Mouse (Mus musculus) embryonic stem cell, embryonic (primary cell): ENCODE results near the gene 9830107B12Rik.

Experiments
- CTCF ChIA-PET, 4 experiments: fragments of 300-600 bp in 2 of 4; fragments of 350-600 bp in 2 of 4; sonication (Branson Sonifier 250); formaldehyde crosslinking; loops; one replicate each; lab custom pipeline; 2022; ENCODE audit warnings: inconsistent platforms in 2 of 4; lab: Charles Lee
- POLR2A ChIA-PET, 4 experiments: fragments of 300-600 bp in 2 of 4; fragments of 350-600 bp in 2 of 4; sonication (Branson Sonifier 250); formaldehyde crosslinking; loops; one replicate each; lab custom pipeline; 2022; ENCODE audit warnings: antibody characterized with exemption in 4 of 4, inconsistent platforms in 1 of 4; lab: Charles Lee

Gene 9830107B12Rik

DNA sequence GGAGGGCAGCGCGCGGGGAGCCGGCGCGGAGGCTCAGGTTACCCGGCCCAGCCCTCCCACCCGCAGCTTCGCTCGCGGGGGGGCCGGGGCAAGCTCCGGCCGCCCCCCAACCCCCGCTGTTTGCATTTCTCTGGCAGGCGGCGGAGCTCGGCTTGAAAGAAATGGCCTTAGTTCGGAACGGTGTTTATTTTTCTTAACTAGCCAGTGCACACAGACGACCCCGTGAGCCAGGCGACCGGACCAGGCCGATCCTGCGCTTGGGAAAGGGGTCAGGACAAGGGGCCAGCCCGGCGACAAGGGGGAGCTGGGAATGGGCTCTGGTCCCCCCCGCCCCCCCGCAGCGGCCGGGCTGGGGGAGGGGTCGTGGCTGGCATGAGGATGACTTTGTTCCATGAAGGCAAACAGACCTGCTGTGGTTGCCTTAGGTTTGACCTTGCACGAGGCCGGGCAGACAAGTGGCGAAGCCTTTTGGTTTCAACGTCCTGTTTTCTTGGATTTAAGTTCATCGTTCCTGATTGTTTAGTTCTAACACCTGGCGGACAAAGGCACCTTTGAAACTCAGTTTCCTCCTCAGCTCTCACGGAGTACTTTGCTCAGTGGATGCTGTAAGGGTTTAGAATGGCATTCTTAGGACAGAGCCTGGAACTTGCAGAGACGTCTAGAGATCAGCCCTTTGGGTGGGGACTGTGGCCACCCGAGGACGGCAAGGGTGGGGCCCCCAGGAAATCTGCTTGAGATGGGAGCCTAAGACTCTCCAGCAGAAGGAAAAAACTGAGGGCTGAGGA lies 48.1 kb downstream of the 9830107B12Rik start:
- CTCF ChIA-PET, result interaction anchor here (0.5 to 3.2 kb wide), 16 partner anchors 13 to 685 kb away, joined by 3 to 18 read pairs (median 3); no protein-coding TSS in a partner anchor
- POLR2A ChIA-PET, result interaction anchor here in 3 of 4 experiments (0.5 to 2.8 kb wide), 11 partner anchors 12 to 503 kb away, joined by 3 to 12 read pairs (median 3); no protein-coding TSS in a partner anchor

- CTCF ChIA-PET, result interaction anchor here (0.6 to 3.2 kb wide), 28 partner anchors 8 to 684 kb away, joined by 3 to 18 read pairs (median 3); partner anchors contain the start of genes 1700067P10Rik (in 1 of the 4) and Mdfi (in 1 of the 4)
Observed at GRCm38 (mm10) chr17:48097011-48097742, 48.9 kb downstream of the 9830107B12Rik start.

GRCm38 (mm10) chr17:48096321-48096720 lies 49.7 kb downstream of the 9830107B12Rik start:
- POLR2A ChIA-PET, result interaction anchor here (0.6 to 2.8 kb wide), 15 partner anchors 12 to 448 kb away, joined by 3 to 12 read pairs (median 4); partner anchors contain the start of gene Mdfi (in 1 of the 4)
- CTCF ChIA-PET, result interaction anchor here (0.7 to 3.2 kb wide), 22 partner anchors 8 to 454 kb away, joined by 3 to 18 read pairs (median 5); partner anchors contain the start of genes 1700067P10Rik (in 1 of the 4) and Mdfi (in 1 of the 4)

More at GRCm38 (mm10) chr17:48097011-48097742, 48.9 kb downstream of the 9830107B12Rik start:
- POLR2A ChIA-PET, result interaction anchor here in 3 of 4 experiments (0.5 to 2.8 kb wide), 16 partner anchors 13 to 449 kb away, joined by 3 to 12 read pairs (median 4); no protein-coding TSS in a partner anchor

DNA sequence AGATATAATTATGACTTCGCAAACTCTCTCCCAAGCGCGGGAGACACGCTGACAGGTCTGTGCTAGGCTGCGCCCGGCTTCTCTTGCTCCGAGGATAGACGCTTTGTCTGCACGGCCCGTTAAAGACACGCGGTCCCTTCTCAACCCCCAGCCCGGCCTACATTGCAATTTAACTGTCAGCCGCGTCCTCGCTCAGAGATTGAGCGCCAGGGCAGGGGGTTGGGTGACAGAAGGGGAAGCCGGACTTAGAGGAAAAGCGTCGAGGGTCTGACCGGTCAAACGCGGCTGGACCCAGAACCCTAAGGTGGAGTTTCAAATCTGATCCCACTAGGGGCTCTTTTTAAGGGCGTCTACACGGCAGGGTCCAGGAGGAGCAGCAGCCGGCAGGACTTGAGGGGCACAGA lies 50.3 kb downstream of the 9830107B12Rik start:
- POLR2A ChIA-PET, result interaction anchor here (0.9 to 2.2 kb wide), 4 partner anchors 53 to 447 kb away, joined by 3 to 12 read pairs (median 6); partner anchors contain the start of gene Mdfi (in 1 of the 4)
- CTCF ChIA-PET, result interaction anchor here in 3 of 4 experiments (0.6 to 2.6 kb wide), 13 partner anchors 12 to 307 kb away, joined by 3 to 9 read pairs (median 5); partner anchors contain the start of gene Mdfi (in 1 of the 3)

GRCm38 (mm10) chr17:48094820-48095680 lies 51.0 kb downstream of the 9830107B12Rik start:
- ChIA-PET CTCF (no interaction called here), POLR2A (interaction anchor here in 1 of 4 experiments (1.2 kb wide), 1 partner anchor 231 kb away, joined by 3 read pairs; no protein-coding TSS in a partner anchor)

DNA sequence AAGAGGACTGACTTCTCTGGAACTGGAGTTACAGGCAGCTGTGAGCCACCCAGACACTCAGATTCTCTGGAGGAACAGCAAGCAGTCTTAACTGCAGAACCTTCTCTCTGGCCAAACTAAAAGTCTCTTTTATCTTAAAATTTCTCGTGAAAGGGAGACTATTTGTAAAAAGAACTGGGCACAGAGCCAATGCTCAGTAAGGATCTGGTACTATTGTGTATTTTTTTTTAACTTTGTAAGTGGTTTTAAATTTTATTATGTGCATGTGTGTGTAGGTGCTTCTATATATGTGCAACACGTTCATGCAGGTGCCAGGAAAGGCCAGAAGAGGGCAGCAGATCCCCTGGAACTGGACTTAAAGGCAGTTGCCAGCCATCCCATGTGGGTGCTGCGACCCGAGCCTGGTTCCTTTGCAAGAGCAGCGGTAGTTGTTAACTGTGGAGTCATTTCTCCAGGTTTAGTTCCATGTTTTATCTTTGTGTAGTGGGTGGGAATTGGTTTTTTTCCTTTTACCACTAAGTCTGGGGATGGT lies 52.7 kb downstream of the 9830107B12Rik start:
- CTCF ChIA-PET, result no interaction called here

GRCm38 (mm10) chr17:48090305-48090704 lies 55.8 kb downstream of the 9830107B12Rik start:
- POLR2A ChIA-PET, result interaction anchor here in 1 of 4 experiments (0.5 kb wide), 1 partner anchor 395 kb away, joined by 3 read pairs; no protein-coding TSS in a partner anchor
- CTCF ChIA-PET, result interaction anchor here in 3 of 4 experiments (0.6 to 3.6 kb wide), 9 partner anchors 11 to 327 kb away, joined by 3 to 20 read pairs (median 4); no protein-coding TSS in a partner anchor

More for the DNA sequence above, 52.7 kb downstream of the 9830107B12Rik start:
- POLR2A ChIA-PET, result interaction anchor here in 2 of 4 experiments (1.0 to 1.2 kb wide), 2 partner anchors 38 to 229 kb away, joined by 3 read pairs; no protein-coding TSS in a partner anchor

- ChIA-PET CTCF (interaction anchor here in 3 of 4 experiments (0.6 to 3.6 kb wide), 5 partner anchors 12 to 58 kb away, joined by 3 to 20 read pairs (median 3); no protein-coding TSS in a partner anchor), POLR2A (no interaction called here)
Observed at GRCm38 (mm10) chr17:48089446-48089845, 56.6 kb downstream of the 9830107B12Rik start.

- CTCF ChIA-PET, result interaction anchor here in 2 of 4 experiments (0.6 to 3.6 kb wide), 5 partner anchors 8 to 57 kb away, joined by 3 to 20 read pairs (median 3); no protein-coding TSS in a partner anchor
- POLR2A ChIA-PET, result interaction anchor here in 1 of 4 experiments (1.4 kb wide), 1 partner anchor 43 kb away, joined by 3 read pairs; no protein-coding TSS in a partner anchor
Observed at GRCm38 (mm10) chr17:48089019-48089418, 57.0 kb downstream of the 9830107B12Rik start, which contains the start of gene 1700067P10Rik. TSS of gene 1700067P10Rik (plus strand) at chr17:48089319.

GRCm38 (mm10) chr17:48080626-48081025 lies 65.4 kb downstream of the 9830107B12Rik start:
- POLR2A ChIA-PET, result interaction anchor here in 1 of 4 experiments (0.5 kb wide), 1 partner anchor 17 kb away, joined by 3 read pairs; no protein-coding TSS in a partner anchor
- CTCF ChIA-PET, result interaction anchor here in 2 of 4 experiments (0.6 to 1.5 kb wide), 3 partner anchors 11 to 281 kb away, joined by 3 read pairs; no protein-coding TSS in a partner anchor
